Mouse (Mus musculus) cerebellum, adult 8-10 months (tissue): ENCODE results near the gene Gm20817.
"Not testable (repeated sequence)": the region's sequence is repeated elsewhere in the genome, so short reads cannot be mapped to it uniquely, and the experiment has no call there.

Experiments
- DNase-seq: peaks from one replicate; pipeline ENCODE4 v3.0.0; 2022

The Gm20817 gene

GRCm38 (mm10) chrY:68832628-68833027 lies at the start of gene Gm20817:
Gm20817 (minus strand) TSS chrY:68832728.
- DNase-seq: not testable (repeated sequence)
